Mouse (Mus musculus) brain, embryonic 14.5 days (tissue): ENCODE measurements around the gene Amigo3. TPM values are rescaled to one million over a fixed set of nuclear protein-coding genes. Genes with fewer than 3 reads are reported as not detected.
A peak's percentile ranks its signal among the peaks of the same experiment; 100 is the strongest.

Experiments used
- DNase-seq: peaks from one replicate; pipeline ENCODE4 v3.0.0-alpha.2; 2011; ENCODE audit warnings: low read depth
- CTCF ChIP-seq: fragments of 200-500 bp; IDR thresholded peaks from 2 replicates; pipeline ENCODE4 v1.5.1; 2012; ENCODE audit warnings: inconsistent platforms, mild to moderate bottlenecking, moderate library complexity, borderline replicate concordance; ENCODE audit not compliant: insufficient read depth, insufficient read length; ENCODE audit errors: extremely low read depth
- POLR2A ChIP-seq: fragments of 200-500 bp; IDR thresholded peaks from 2 replicates; pipeline ENCODE4 v1.6.1; 2012; ENCODE audit warnings: mild to moderate bottlenecking, inconsistent platforms, borderline replicate concordance; ENCODE audit not compliant: poor library complexity, insufficient read depth, insufficient read length, severe bottlenecking; ENCODE audit errors: extremely low read depth
- polyA plus RNA-seq: library from polyadenylated mRNA; depleted of rRNA; stranded (reverse); fragments of >200 nt; gene quantifications from 2 replicates; pipeline ENCODE4 v1.2.3, GENCODE M21; 2012; rRNA removed

The Amigo3 gene
- polyA plus RNA-seq, 1 experiment: 4.0 TPM

- TF ChIP-seq POLR2A (peak; percentile 4; the same call in 1 of the 2 replicates), CTCF (no peak)
- DNase-seq: peak; percentile 96
Measured at GRCm38 (mm10) chr9:108094184-108094941, 41.4 kb downstream of the Amigo3 start, which contains the start of gene Apeh. Gene Apeh (minus strand): TSS chr9:108094606.

GRCm38 (mm10) chr9:108094998-108095411, 42.0 kb downstream of the Amigo3 start:
- TF ChIP-seq POLR2A (no peak), CTCF (no peak)
- DNase-seq: peak; percentile 30

- DNase-seq: peak; percentile 84
- no peak for TF ChIP-seq POLR2A
- TF ChIP-seq CTCF: peak; percentile 78
Measured at GRCm38 (mm10) chr9:108095518-108095917, 42.6 kb downstream of the Amigo3 start.

GRCm38 (mm10) chr9:108095949-108096712, 43.2 kb downstream of the Amigo3 start:
- TF ChIP-seq CTCF (no peak), POLR2A (no peak)
- DNase-seq: no peak

DNA sequence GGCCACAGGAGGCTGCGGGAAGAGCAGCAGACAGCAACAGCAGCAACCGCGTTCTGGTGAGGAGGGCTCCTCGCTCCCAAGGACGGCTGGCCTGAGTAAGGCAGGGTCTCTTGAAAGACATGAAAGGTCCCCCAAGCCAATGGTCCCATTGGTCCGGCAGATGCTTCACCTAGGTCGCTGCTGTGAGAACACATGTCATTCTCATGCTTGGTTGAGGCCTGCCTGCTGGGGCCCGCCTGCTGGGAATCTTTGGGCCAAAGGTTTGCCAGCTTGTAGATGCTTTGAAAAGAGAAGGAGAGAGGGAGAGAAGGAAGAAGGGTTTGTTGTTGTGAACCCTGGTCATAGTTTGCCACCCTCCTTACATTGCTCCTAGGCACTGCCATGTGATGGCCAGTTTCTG, 46.7 kb downstream of the Amigo3 start:
- DNase-seq: no peak
- no peak for TF ChIP-seq POLR2A
- no peak for TF ChIP-seq CTCF

- TF ChIP-seq CTCF (no peak), POLR2A (no peak)
- no peak for DNase-seq
Measured at GRCm38 (mm10) chr9:108104766-108105548, 52.0 kb downstream of the Amigo3 start.

Other genes with a start within 250 kb of the Amigo3 start
- 82.3 and 90.4 TPM in 2 replicates for gene Rbm6, start 179.9 kb upstream of the Amigo3 start, polyA plus RNA-seq
- 31.5 and 37.2 TPM in 2 replicates for gene Mon1a, start 165.0 kb upstream of the Amigo3 start, polyA plus RNA-seq
- 4.2 and 6.5 TPM in 2 replicates for gene Mst1r, start 146.3 kb upstream of the Amigo3 start, polyA plus RNA-seq
- gene Actl11, start 124.7 kb upstream of the Amigo3 start, polyA plus RNA-seq: not detected in 2 replicates
- 40.3 and 70.1 TPM in 2 replicates for gene Camkv, start 117.5 kb upstream of the Amigo3 start, polyA plus RNA-seq
- 6.9 and 7.8 TPM in 2 replicates for gene Traip, start 103.0 kb upstream of the Amigo3 start, polyA plus RNA-seq
- gene Uba7, start 77.7 kb upstream of the Amigo3 start, polyA plus RNA-seq: 4.3 and 5.8 TPM in 2 replicates
- gene Gm20661, start 70.1 kb upstream of the Amigo3 start, polyA plus RNA-seq: 1.3 and 1.7 TPM in 2 replicates
- 13.3 and 14.6 TPM in 2 replicates for gene Inka1, start 67.3 kb upstream of the Amigo3 start, polyA plus RNA-seq
- gene Cdhr4, start 60.7 kb upstream of the Amigo3 start, polyA plus RNA-seq: 6.1 and 6.7 TPM in 2 replicates
- gene Gm20662, start 56.8 kb upstream of the Amigo3 start, polyA plus RNA-seq: 2.3 and 4.5 TPM in 2 replicates
- gene Ip6k1, start 50.7 kb upstream of the Amigo3 start, polyA plus RNA-seq: 163 and 198 TPM in 2 replicates
- 15.7 and 16.8 TPM in 2 replicates for gene Gmppb, start 3.9 kb upstream of the Amigo3 start, polyA plus RNA-seq
- gene Mst1, start 27.3 kb downstream of the Amigo3 start, polyA plus RNA-seq: 0.08 and 0.10 TPM in 2 replicates
- 93.3 and 93.5 TPM in 2 replicates for gene Rnf123, start 30.2 kb downstream of the Amigo3 start, polyA plus RNA-seq
- 65.1 and 81.4 TPM in 2 replicates for gene Apeh, start 41.4 kb downstream of the Amigo3 start, polyA plus RNA-seq
- 18.7 and 40.0 TPM in 2 replicates for gene Bsn, start 137.2 kb downstream of the Amigo3 start, polyA plus RNA-seq
- gene Dag1, start 210.8 kb downstream of the Amigo3 start, polyA plus RNA-seq: 25.9 and 58.1 TPM in 2 replicates
- gene Nicn1, start 237.3 kb downstream of the Amigo3 start, polyA plus RNA-seq: 113 and 115 TPM in 2 replicates
- 58.0 and 67.8 TPM in 2 replicates for gene Amt, start 243.7 kb downstream of the Amigo3 start, polyA plus RNA-seq